Mouse (Mus musculus) erythroblast, embryonic 14.5 days (primary cell): ENCODE data around the gene Avl9.

ENCODE experiments used
- GATA1 ChIP-seq: IDR thresholded peaks from 2 replicates; pipeline ENCODE4 v1.6.1; 2012; ENCODE audit warnings: low read length, inconsistent platforms, mixed read lengths
- TAL1 ChIP-seq: IDR thresholded peaks from 3 replicates; pipeline ENCODE4 v1.6.1; 2012; ENCODE audit warnings: low read length, inconsistent platforms, mixed read lengths

DNA sequence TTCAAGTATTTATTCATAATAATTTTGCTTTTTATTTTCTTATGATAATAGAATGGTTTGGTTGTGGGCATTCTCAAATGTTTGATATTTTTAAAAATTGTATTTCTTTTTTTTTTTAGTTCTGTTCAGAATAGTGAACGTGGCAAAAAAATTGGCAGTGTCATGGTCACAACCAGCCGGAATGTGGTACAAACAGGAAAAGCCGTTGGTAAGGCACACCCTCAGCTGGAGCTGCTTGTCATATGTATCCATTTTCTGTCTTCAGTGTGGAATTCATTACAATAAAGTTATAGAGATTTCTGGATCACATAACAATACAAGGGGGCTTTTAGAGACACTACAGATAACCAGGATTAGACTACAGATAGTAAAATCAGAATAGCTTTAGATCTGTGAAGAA lies 39.0 kb downstream of the Avl9 start:
- TF ChIP-seq GATA1 (no peak), TAL1 (no peak)
